Mouse (Mus musculus) testis, postnatal 14 days (tissue): ENCODE results near the gene Tmc6.

Experiments
- DNase-seq: peaks from one replicate; pipeline ENCODE4 v3.0.0; 2021; ENCODE audit warnings: low spot score

Gene Tmc6

GRCm38 (mm10) chr11:117780582-117781111 is 1.4 kb downstream of the Tmc6 start:
- peak; percentile 86 for DNase-seq

- DNase-seq, result peak; percentile 21
These were observed 1.8 kb downstream of the Tmc6 start for GRCm38 (mm10) chr11:117780199-117780515.

GRCm38 (mm10) chr11:117779434-117780198 is 2.4 kb downstream of the Tmc6 start:
- peak; percentile 76 for DNase-seq

- DNase-seq, result no peak
These were observed 3.1 kb downstream of the Tmc6 start for GRCm38 (mm10) chr11:117778851-117779433.

GRCm38 (mm10) chr11:117778031-117778430 is 4.0 kb downstream of the Tmc6 start:
- no peak for DNase-seq

- no peak for DNase-seq
These were observed 4.9 kb downstream of the Tmc6 start for GRCm38 (mm10) chr11:117777111-117777510.

GRCm38 (mm10) chr11:117776085-117776792 is 5.8 kb downstream of the Tmc6 start:
- no peak for DNase-seq

GRCm38 (mm10) chr11:117775540-117775939 is 6.5 kb downstream of the Tmc6 start:
- no peak for DNase-seq

- no peak for DNase-seq
These were observed 7.1 kb downstream of the Tmc6 start for GRCm38 (mm10) chr11:117774925-117775324.

- no peak for DNase-seq
These were observed 9.6 kb downstream of the Tmc6 start for GRCm38 (mm10) chr11:117772352-117772751.

- DNase-seq, result no peak
These were observed 11.6 kb downstream of the Tmc6 start for GRCm38 (mm10) chr11:117770407-117770806.

GRCm38 (mm10) chr11:117769683-117770047 is 12.3 kb downstream of the Tmc6 start:
- no peak for DNase-seq

- no peak for DNase-seq
These were observed 13.0 kb downstream of the Tmc6 start for GRCm38 (mm10) chr11:117768725-117769682.

GRCm38 (mm10) chr11:117766275-117766674 is 15.7 kb downstream of the Tmc6 start:
- no peak for DNase-seq

- DNase-seq, result no peak
These were observed 16.6 kb downstream of the Tmc6 start for GRCm38 (mm10) chr11:117765361-117765760.

- DNase-seq, result no peak
These were observed 17.7 kb downstream of the Tmc6 start for GRCm38 (mm10) chr11:117764319-117764718.

GRCm38 (mm10) chr11:117762246-117762645 is 19.8 kb downstream of the Tmc6 start:
- DNase-seq, result no peak

GRCm38 (mm10) chr11:117761801-117762200 is 20.2 kb downstream of the Tmc6 start:
- no peak for DNase-seq

- DNase-seq, result no peak
These were observed 21.5 kb downstream of the Tmc6 start for GRCm38 (mm10) chr11:117760374-117761119.

- no peak for DNase-seq
These were observed 22.7 kb downstream of the Tmc6 start for GRCm38 (mm10) chr11:117759267-117759666.

GRCm38 (mm10) chr11:117755891-117756290 is 26.1 kb downstream of the Tmc6 start:
- DNase-seq, result no peak
